Mouse (Mus musculus) intestine, embryonic 16.5 days (tissue): ENCODE results near the gene Fbxl12. TPM values are rescaled to one million over a fixed set of nuclear protein-coding genes. Genes with fewer than 3 reads are reported as not detected.

Experiments used
- ATAC-seq: fragments of 200-750 bp; cut with Nextera tagmentation; 2 replicates; pipeline ENCODE4 v1.8.0; 2017; ENCODE audit warnings: moderate TSS enrichment, moderate library complexity
- H3K27ac ChIP-seq: fragments of 300-500 bp; sonication (generic); 2 replicates; pipeline ENCODE4 v1.5.1; 2014; ENCODE audit warnings: mild to moderate bottlenecking, low read length
- H3K27me3 ChIP-seq: fragments of 300-500 bp; sonication (generic); replicated peaks from 2 replicates; pipeline ENCODE4 v1.6.1; 2014; ENCODE audit warnings: low read length, control low read depth, mixed read lengths; ENCODE audit not compliant: control insufficient read depth, insufficient read depth
- H3K36me3 ChIP-seq: fragments of 300-500 bp; sonication (generic); 2 replicates; pipeline ENCODE4 v1.6.1; 2014; ENCODE audit warnings: low read length, control low read depth; ENCODE audit not compliant: control insufficient read depth, insufficient read depth
- H3K4me1 ChIP-seq: fragments of 300-500 bp; sonication (generic); 2 replicates; pipeline ENCODE4 v1.6.1; 2014; ENCODE audit warnings: low read length, control low read depth, mixed read lengths; ENCODE audit not compliant: control insufficient read depth, insufficient read depth
- H3K4me2 ChIP-seq: fragments of 300-500 bp; sonication (generic); 2 replicates; pipeline ENCODE4 v1.6.1; 2014; ENCODE audit warnings: low read depth, low read length, control low read depth
- H3K4me3 ChIP-seq: fragments of 300-500 bp; sonication (generic); 2 replicates; pipeline ENCODE4 v1.5.1; 2014; ENCODE audit warnings: mild to moderate bottlenecking, low read length
- H3K9ac ChIP-seq: fragments of 300-500 bp; sonication (generic); 2 replicates; pipeline ENCODE4 v1.6.1; 2014; ENCODE audit warnings: low read depth, low read length
- H3K9me3 ChIP-seq: fragments of 300-500 bp; sonication (generic); 2 replicates; pipeline ENCODE4 v1.6.1; 2016; ENCODE audit warnings: low read length, control low read depth; ENCODE audit not compliant: control insufficient read depth
- WGBS: fragments of 180-500 bp; shearing (Covaris S2); extraction: QIAGEN DNeasy Blood & Tissue Kit; methylation state at CpG from one replicate; pipeline ENCODE4 v1.1.7; 2014; 5-methylcytosine and 5-hydroxymethylcytosine counted together
- polyA plus RNA-seq: library from polyadenylated mRNA; unstranded; fragments of >200 nt; fragmentation: Nextera tagmentation; extraction: Ambion mirVana; gene quantifications from 2 replicates; pipeline ENCODE4 v1.2.1, GENCODE M21; 2015

Gene Fbxl12
- polyA plus RNA-seq, 1 experiment from 2014 or later: 17.3 TPM

- H3K36me3 ChIP-seq: peaks cover 17% of the 10 kb centered on the region
- peak; percentile 58 for ATAC-seq
Measured at GRCm38 (mm10) chr9:20662325-20662724, 17.8 kb upstream of the Fbxl12 start.

GRCm38 (mm10) chr9:20657546-20657945, 13.0 kb upstream of the Fbxl12 start:
- no peak for ATAC-seq
- no peaks in the 10 kb centered on the region for H3K9me3 ChIP-seq
- peaks cover 12% of the 10 kb centered on the region for H3K4me1 ChIP-seq
- no peak overlapping the region for H3K4me3 ChIP-seq
- H3K27me3 ChIP-seq: no peaks in the 10 kb centered on the region
- no peak overlapping the region for H3K27ac ChIP-seq
- H3K36me3 ChIP-seq: peaks cover 13% of the 10 kb centered on the region
- H3K9ac ChIP-seq: no peak overlapping the region
- H3K4me2 ChIP-seq: no peak overlapping the region
- WGBS: 88% methylated on average over 3 of the region's 3 CpGs

More at GRCm38 (mm10) chr9:20662325-20662724, 17.8 kb upstream of the Fbxl12 start:
- 52% methylated on average over 3 of the region's 3 CpGs for WGBS
- H3K27me3 ChIP-seq: no peaks in the 10 kb centered on the region
- H3K9me3 ChIP-seq: no peaks in the 10 kb centered on the region
- no peaks in the 10 kb centered on the region; the same call in 1 of the 2 replicates for H3K4me1 ChIP-seq
- H3K4me3 ChIP-seq: no peak overlapping the region
- H3K4me2 ChIP-seq: no peak overlapping the region
- no peak overlapping the region for H3K27ac ChIP-seq
- H3K9ac ChIP-seq: no peak overlapping the region

GRCm38 (mm10) chr9:20653859-20654258, 9.3 kb upstream of the Fbxl12 start:
- no peaks in the 10 kb centered on the region for H3K27me3 ChIP-seq
- no peak overlapping the region for H3K27ac ChIP-seq
- 86% methylated on average over 3 of the region's 3 CpGs for WGBS
- 0 out of 2 replicates have a peak, but pooled peaks cover 5% of the 10 kb centered on the region for H3K36me3 ChIP-seq
- peaks cover 18% of the 10 kb centered on the region for H3K4me1 ChIP-seq
- H3K4me3 ChIP-seq: no peak overlapping the region
- H3K9ac ChIP-seq: no peak overlapping the region
- no peaks in the 10 kb centered on the region for H3K9me3 ChIP-seq
- no peak for ATAC-seq
- no peak overlapping the region for H3K4me2 ChIP-seq

- H3K27ac ChIP-seq: no peak overlapping the region
- no peaks in the 10 kb centered on the region for H3K27me3 ChIP-seq
- WGBS: under 1% methylated on average over 25 of the region's 25 CpGs
- no peak for ATAC-seq
- 0 out of 2 replicates have a peak, but pooled peaks cover 3% of the 10 kb centered on the region for H3K36me3 ChIP-seq
- peak overlapping the region; percentile 72 for H3K4me2 ChIP-seq
- no peaks in the 10 kb centered on the region for H3K9me3 ChIP-seq
- peak overlapping the region; percentile 86 for H3K9ac ChIP-seq
- peak overlapping the region; percentile 97 for H3K4me3 ChIP-seq
- peaks cover 18% of the 10 kb centered on the region for H3K4me1 ChIP-seq
Measured at GRCm38 (mm10) chr9:20652260-20652658, 7.7 kb upstream of the Fbxl12 start.

GRCm38 (mm10) chr9:20651602-20652259, 7.2 kb upstream of the Fbxl12 start, which contains the start of gene Pin1:
TSS of gene Pin1 (plus strand) at chr9:20652095.
- Histone ChIP-seq H3K27ac (peak within 1 kb of the TSS; percentile 6; the same call in 1 of the 2 replicates), H3K9ac (peak within 1 kb of the TSS; percentile 86), H3K4me3 (peak within 1 kb of the TSS; percentile 97), H3K4me1 (peaks cover 18% of the 10 kb centered on the region), H3K27me3 (no peaks in the 10 kb centered on the region), H3K9me3 (no peaks in the 10 kb centered on the region), H3K4me2 (peak within 1 kb of the TSS; percentile 76), H3K36me3 (0 out of 2 replicates have a peak, but pooled peaks cover 2% of the 10 kb centered on the region)
- WGBS: 0% methylated on average over 45 of the region's 45 CpGs
- ATAC-seq: peak; percentile 100

GRCm38 (mm10) chr9:20645121-20645520, 554 bp upstream of the Fbxl12 start:
- no peaks in the 10 kb centered on the region for H3K9me3 ChIP-seq
- peak overlapping the region; percentile 86 for H3K9ac ChIP-seq
- H3K4me3 ChIP-seq: peak overlapping the region; percentile 83
- peak overlapping the region; percentile 95 for H3K4me2 ChIP-seq
- no peaks in the 10 kb centered on the region for H3K27me3 ChIP-seq
- H3K36me3 ChIP-seq: no peaks in the 10 kb centered on the region
- H3K4me1 ChIP-seq: peaks cover 8% of the 10 kb centered on the region
- no peak for ATAC-seq
- WGBS: 4% methylated on average over 17 of the region's 17 CpGs
- H3K27ac ChIP-seq: peak overlapping the region; percentile 97

GRCm38 (mm10) chr9:20643781-20644180, 786 bp downstream of the Fbxl12 start:
- Histone ChIP-seq H3K4me2 (peak overlapping the region; percentile 95), H3K4me3 (peak overlapping the region; percentile 83), H3K27me3 (no peaks in the 10 kb centered on the region), H3K4me1 (peaks cover 8% of the 10 kb centered on the region), H3K9me3 (no peaks in the 10 kb centered on the region), H3K9ac (peak overlapping the region; percentile 86), H3K27ac (peak overlapping the region; percentile 97), H3K36me3 (no peaks in the 10 kb centered on the region)
- WGBS: 5% methylated on average over 13 of the region's 13 CpGs
- no peak for ATAC-seq

GRCm38 (mm10) chr9:20642896-20643466, 1.6 kb downstream of the Fbxl12 start:
- Histone ChIP-seq H3K27ac (peak overlapping the region; percentile 97), H3K4me3 (peak overlapping the region; percentile 83), H3K4me1 (peaks cover 8% of the 10 kb centered on the region), H3K4me2 (peak overlapping the region; percentile 95), H3K9me3 (no peaks in the 10 kb centered on the region), H3K9ac (peak overlapping the region; percentile 86), H3K27me3 (no peaks in the 10 kb centered on the region), H3K36me3 (peaks cover 6% of the 10 kb centered on the region)
- ATAC-seq: peak; percentile 86
- WGBS: under 1% methylated on average over 30 of the region's 30 CpGs

GRCm38 (mm10) chr9:20642101-20642895, 2.3 kb downstream of the Fbxl12 start, which contains the start of gene Ubl5:
TSS of gene Ubl5 (plus strand) at chr9:20642878.
- H3K4me3 ChIP-seq: peak within 1 kb of the TSS; percentile 83
- peak within 1 kb of the TSS; percentile 95 for H3K4me2 ChIP-seq
- peak within 1 kb of the TSS; percentile 86 for H3K9ac ChIP-seq
- H3K4me1 ChIP-seq: peaks cover 8% of the 10 kb centered on the region
- H3K9me3 ChIP-seq: no peaks in the 10 kb centered on the region
- H3K27ac ChIP-seq: peak within 1 kb of the TSS; percentile 97
- peak; percentile 91 for ATAC-seq
- under 1% methylated on average over 51 of the region's 51 CpGs for WGBS
- peaks cover 9% of the 10 kb centered on the region for H3K36me3 ChIP-seq
- no peaks in the 10 kb centered on the region for H3K27me3 ChIP-seq
